Mouse (Mus musculus) limb, embryonic 14.5 days (tissue): Measurements from ENCODE around the gene Myh7b. TPM values are rescaled to one million over a fixed set of nuclear protein-coding genes. Genes with fewer than 3 reads are reported as not detected.

Experiments used
- ATAC-seq: fragments of 200-750 bp; cut with Nextera tagmentation; 2 replicates; pipeline ENCODE4 v1.8.0; 2017; ENCODE audit warnings: low read depth, moderate number of reproducible peaks, moderate TSS enrichment; ENCODE audit not compliant: low FRiP score
- DNase-seq: peaks from one replicate; pipeline ENCODE4 v3.0.0-alpha.2; 2015; ENCODE audit warnings: low spot score
- H3K27ac ChIP-seq: fragments of 300-500 bp; sonication (generic); replicated peaks from 2 replicates; pipeline ENCODE4 v1.5.1; 2014; ENCODE audit warnings: low read depth, mild to moderate bottlenecking, low read length, moderate library complexity, mixed read lengths
- H3K27me3 ChIP-seq: fragments of 300-500 bp; sonication (generic); 2 replicates; pipeline ENCODE4 v1.6.1; 2014; ENCODE audit warnings: low read length, mixed read lengths; ENCODE audit not compliant: control insufficient read depth, insufficient read depth
- H3K36me3 ChIP-seq: fragments of 300-500 bp; sonication (generic); 2 replicates; pipeline ENCODE4 v1.6.1; 2014; ENCODE audit warnings: mild to moderate bottlenecking, low read length, moderate library complexity, mixed read lengths; ENCODE audit not compliant: control insufficient read depth, insufficient read depth
- H3K4me1 ChIP-seq: fragments of 300-500 bp; sonication (generic); 2 replicates; pipeline ENCODE4 v1.6.1; 2014; ENCODE audit warnings: antibody characterized with exemption, low read length, mixed read lengths; ENCODE audit not compliant: control insufficient read depth, insufficient read depth
- H3K4me2 ChIP-seq: fragments of 300-500 bp; sonication (generic); replicated peaks from 2 replicates; pipeline ENCODE4 v1.6.1; 2014; ENCODE audit warnings: low read depth, mild to moderate bottlenecking, low read length, moderate library complexity; ENCODE audit not compliant: severe bottlenecking
- H3K4me3 ChIP-seq: fragments of 300-500 bp; sonication (generic); replicated peaks from 2 replicates; pipeline ENCODE4 v1.5.1; 2014; ENCODE audit warnings: low read length
- H3K9ac ChIP-seq: fragments of 300-500 bp; sonication (generic); 2 replicates; pipeline ENCODE4 v1.6.1; 2014; ENCODE audit warnings: mild to moderate bottlenecking, low read depth, low read length, moderate library complexity; ENCODE audit not compliant: severe bottlenecking
- H3K9me3 ChIP-seq: fragments of 300-500 bp; sonication (generic); 2 replicates; pipeline ENCODE4 v1.6.1; 2016; ENCODE audit warnings: low read length; ENCODE audit not compliant: control insufficient read depth
- POLR2A ChIP-seq: fragments of 200-500 bp; IDR thresholded peaks from 2 replicates; pipeline ENCODE4 v1.8.0; 2012; ENCODE audit warnings: inconsistent platforms, mild to moderate bottlenecking, moderate library complexity, borderline replicate concordance; ENCODE audit not compliant: insufficient read depth, insufficient read length; ENCODE audit errors: extremely low read depth
- WGBS: fragments of 180-500 bp; shearing (Covaris S2); extraction: QIAGEN DNeasy Blood & Tissue Kit; methylation state at CpG from one replicate; pipeline ENCODE4 v1.1.7; 2014; 5-methylcytosine and 5-hydroxymethylcytosine counted together
- polyA plus RNA-seq, 2 experiments: library from polyadenylated mRNA; depleted of rRNA in 1 of 2; stranded (reverse) in 1 of 2; unstranded in 1 of 2; fragments of >200 nt; fragmentation: Nextera tagmentation in 1 of 2; extraction: Ambion mirVana in 1 of 2; gene quantifications; 2 replicates each; pipeline versions ENCODE4 v1.2.1 to v1.2.3; 2012 to 2014

Gene Myh7b
- polyA plus RNA-seq, 2 experiments = 5.0 to 27.0 TPM

DNA sequence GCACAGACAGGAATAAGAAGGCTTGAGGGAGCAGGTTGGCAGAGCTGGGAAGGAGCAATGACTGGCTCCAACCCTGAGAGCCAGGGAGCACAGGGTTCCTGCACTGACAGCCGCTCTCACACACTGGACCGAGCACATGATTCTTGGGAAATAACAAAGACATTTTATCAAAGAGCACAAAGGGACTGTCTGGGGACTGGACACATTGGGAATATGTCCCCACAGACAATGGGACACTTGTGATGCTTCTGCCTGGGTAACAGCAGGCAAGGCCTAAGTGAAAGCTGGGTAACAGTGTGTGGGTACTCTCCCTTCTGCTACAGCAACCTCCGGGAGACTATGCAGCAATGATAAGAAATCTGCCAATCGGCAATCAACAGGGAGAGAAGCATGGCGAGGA is 51.4 kb downstream of the Myh7b start:
- no peak overlapping the region for H3K4me3 ChIP-seq
- no peaks in the 10 kb centered on the region for H3K27me3 ChIP-seq
- no peak for TF ChIP-seq POLR2A
- H3K4me1 ChIP-seq = no peaks in the 10 kb centered on the region
- DNase-seq (no peak), ATAC-seq (no peak)
- 92% methylated on average over 5 of the region's 5 CpGs for WGBS
- no peak overlapping the region for H3K4me2 ChIP-seq
- H3K36me3 ChIP-seq = peaks cover 90% of the 10 kb centered on the region
- no peak overlapping the region for H3K9ac ChIP-seq
- H3K27ac ChIP-seq = no peak overlapping the region
- no peaks in the 10 kb centered on the region for H3K9me3 ChIP-seq

GRCm38 (mm10) chr2:155663097-155663496 is 52.1 kb downstream of the Myh7b start:
- H3K4me1 ChIP-seq = no peaks in the 10 kb centered on the region
- H3K9me3 ChIP-seq = no peaks in the 10 kb centered on the region
- ATAC-seq (no peak), DNase-seq (peak; percentile 80)
- peaks cover 87% of the 10 kb centered on the region for H3K36me3 ChIP-seq
- H3K9ac ChIP-seq = no peak overlapping the region
- no peaks in the 10 kb centered on the region for H3K27me3 ChIP-seq
- 29% methylated on average over 5 of the region's 5 CpGs for WGBS
- no peak overlapping the region for H3K27ac ChIP-seq
- TF ChIP-seq POLR2A = no peak
- no peak overlapping the region for H3K4me3 ChIP-seq
- no peak overlapping the region for H3K4me2 ChIP-seq

GRCm38 (mm10) chr2:155663910-155664460 is 53.0 kb downstream of the Myh7b start:
- WGBS = 82% methylated on average over 6 of the region's 6 CpGs
- no peaks in the 10 kb centered on the region for H3K4me1 ChIP-seq
- H3K4me3 ChIP-seq = no peak overlapping the region
- no peak for DNase-seq
- ATAC-seq = no peak
- H3K27me3 ChIP-seq = no peaks in the 10 kb centered on the region
- H3K27ac ChIP-seq = no peak overlapping the region
- H3K9ac ChIP-seq = no peak overlapping the region
- TF ChIP-seq POLR2A = no peak
- H3K4me2 ChIP-seq = no peak overlapping the region
- H3K36me3 ChIP-seq = peaks cover 84% of the 10 kb centered on the region
- H3K9me3 ChIP-seq = no peaks in the 10 kb centered on the region

DNA sequence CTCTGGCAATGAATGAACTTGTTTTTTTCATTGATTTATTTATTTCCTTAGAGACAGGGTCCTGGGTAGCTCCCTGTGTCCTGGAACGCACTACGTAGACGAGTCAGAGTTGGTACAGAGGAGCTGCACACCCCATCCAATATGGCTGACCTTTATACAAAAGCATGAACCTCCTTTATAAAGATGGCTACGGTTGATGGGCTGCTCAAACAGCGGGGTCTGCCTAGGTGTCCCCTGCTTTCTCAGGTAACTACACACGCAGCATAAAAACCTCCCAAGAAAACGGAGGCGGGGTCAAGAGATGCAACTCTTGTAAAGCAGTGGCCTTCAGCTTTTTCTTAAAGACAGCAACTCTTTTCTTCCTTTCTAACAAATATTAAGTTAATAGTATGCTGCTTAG is 56.9 kb downstream of the Myh7b start:
- DNase-seq (no peak), ATAC-seq (no peak)
- Histone ChIP-seq H3K9ac (no peak overlapping the region), H3K4me1 (no peaks in the 10 kb centered on the region), H3K27ac (no peak overlapping the region), H3K4me3 (no peak overlapping the region), H3K9me3 (no peaks in the 10 kb centered on the region), H3K36me3 (peaks cover 80% of the 10 kb centered on the region), H3K4me2 (no peak overlapping the region), H3K27me3 (no peaks in the 10 kb centered on the region)
- TF ChIP-seq POLR2A = no peak
- WGBS = 97% methylated on average over 8 of the region's 8 CpGs

GRCm38 (mm10) chr2:155668461-155668860 is 57.4 kb downstream of the Myh7b start:
- Histone ChIP-seq H3K27me3 (no peaks in the 10 kb centered on the region), H3K27ac (no peak overlapping the region), H3K9me3 (no peaks in the 10 kb centered on the region), H3K4me1 (no peaks in the 10 kb centered on the region), H3K9ac (no peak overlapping the region), H3K4me2 (no peak overlapping the region), H3K4me3 (no peak overlapping the region), H3K36me3 (peaks cover 75% of the 10 kb centered on the region)
- no peak for TF ChIP-seq POLR2A
- ATAC-seq (no peak), DNase-seq (no peak)
- WGBS = 89% methylated on average over 4 of the region's 4 CpGs

DNA sequence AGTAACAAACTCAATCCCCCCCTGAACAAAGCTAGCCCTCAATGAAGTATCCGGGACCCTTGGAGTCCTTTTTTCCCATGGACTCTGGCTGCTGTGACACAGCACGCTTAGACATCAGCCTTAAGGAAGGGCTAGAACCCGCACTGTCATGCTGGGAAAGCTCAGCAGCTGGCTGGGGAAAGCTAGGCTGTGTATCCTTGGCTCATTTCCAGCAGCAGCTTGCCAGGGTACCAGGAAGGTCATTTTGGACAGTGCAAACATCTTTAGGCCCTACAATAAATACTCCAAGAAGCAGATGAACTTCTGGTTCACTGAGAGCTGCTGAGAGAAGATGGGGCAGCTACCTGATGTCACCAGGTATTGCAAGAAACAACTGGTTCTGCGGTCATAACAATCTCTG is 60.2 kb downstream of the Myh7b start:
- Histone ChIP-seq H3K27ac (no peak overlapping the region), H3K4me3 (no peak overlapping the region), H3K9me3 (no peaks in the 10 kb centered on the region), H3K36me3 (peaks cover 48% of the 10 kb centered on the region), H3K9ac (no peak overlapping the region), H3K4me1 (no peaks in the 10 kb centered on the region), H3K4me2 (no peak overlapping the region), H3K27me3 (no peaks in the 10 kb centered on the region)
- WGBS = 83% methylated on average over 4 of the region's 4 CpGs
- TF ChIP-seq POLR2A = no peak
- DNase-seq (no peak), ATAC-seq (no peak)
